Mouse (Mus musculus) retina, postnatal 7 days (tissue): ENCODE measurements around the gene Ascc2.
"Not testable (repeated sequence)": the region's sequence is repeated elsewhere in the genome, so short reads cannot be mapped to it uniquely, and the experiment has no call there.

Experiments
- DNase-seq: peaks from one replicate; pipeline ENCODE4 v3.0.0-alpha.2; 2012; ENCODE audit warnings: low read depth, low spot score

The Ascc2 gene

GRCm38 (mm10) chr11:4684186-4684585 is 46.6 kb downstream of the Ascc2 start:
- no peak for DNase-seq

GRCm38 (mm10) chr11:4685071-4685470 is 47.5 kb downstream of the Ascc2 start:
- DNase-seq = no peak

GRCm38 (mm10) chr11:4685510-4685909 is 48.0 kb downstream of the Ascc2 start:
- no peak for DNase-seq

GRCm38 (mm10) chr11:4687027-4687426 is 49.5 kb downstream of the Ascc2 start:
- no peak for DNase-seq

- DNase-seq = no peak
These were observed 50.3 kb downstream of the Ascc2 start for GRCm38 (mm10) chr11:4687874-4688273.

- no peak for DNase-seq
These were observed 51.3 kb downstream of the Ascc2 start for GRCm38 (mm10) chr11:4688632-4689380.

DNA sequence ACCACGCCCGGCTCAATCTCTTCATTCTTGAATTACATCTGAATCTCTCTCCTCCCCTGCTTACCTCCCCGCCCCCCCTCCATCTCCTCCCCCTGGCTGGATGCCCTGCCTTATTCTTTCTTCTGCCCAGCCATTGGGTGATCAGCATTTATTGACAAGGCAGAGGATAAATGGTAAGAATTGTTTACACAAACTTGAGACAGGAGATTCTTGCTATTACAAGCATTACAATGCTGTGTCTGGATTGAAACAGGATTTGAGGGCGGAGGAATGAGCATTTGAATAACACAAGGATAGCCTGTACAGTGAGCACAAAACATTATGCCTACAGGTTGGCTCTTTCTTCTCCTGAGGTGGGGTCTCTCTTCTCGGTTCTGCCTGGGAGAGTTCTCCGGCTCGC is 52.8 kb downstream of the Ascc2 start:
- DNase-seq = no peak

- no peak for DNase-seq
These were observed 53.7 kb downstream of the Ascc2 start for GRCm38 (mm10) chr11:4691213-4691612.

GRCm38 (mm10) chr11:4692162-4692561 is 54.6 kb downstream of the Ascc2 start:
- no peak for DNase-seq

GRCm38 (mm10) chr11:4697043-4697983 is 59.8 kb downstream of the Ascc2 start:
- DNase-seq = no peak

GRCm38 (mm10) chr11:4700726-4701125 is 63.2 kb downstream of the Ascc2 start:
- no peak for DNase-seq

GRCm38 (mm10) chr11:4703688-4704071 is 66.1 kb downstream of the Ascc2 start:
- no peak for DNase-seq

DNA sequence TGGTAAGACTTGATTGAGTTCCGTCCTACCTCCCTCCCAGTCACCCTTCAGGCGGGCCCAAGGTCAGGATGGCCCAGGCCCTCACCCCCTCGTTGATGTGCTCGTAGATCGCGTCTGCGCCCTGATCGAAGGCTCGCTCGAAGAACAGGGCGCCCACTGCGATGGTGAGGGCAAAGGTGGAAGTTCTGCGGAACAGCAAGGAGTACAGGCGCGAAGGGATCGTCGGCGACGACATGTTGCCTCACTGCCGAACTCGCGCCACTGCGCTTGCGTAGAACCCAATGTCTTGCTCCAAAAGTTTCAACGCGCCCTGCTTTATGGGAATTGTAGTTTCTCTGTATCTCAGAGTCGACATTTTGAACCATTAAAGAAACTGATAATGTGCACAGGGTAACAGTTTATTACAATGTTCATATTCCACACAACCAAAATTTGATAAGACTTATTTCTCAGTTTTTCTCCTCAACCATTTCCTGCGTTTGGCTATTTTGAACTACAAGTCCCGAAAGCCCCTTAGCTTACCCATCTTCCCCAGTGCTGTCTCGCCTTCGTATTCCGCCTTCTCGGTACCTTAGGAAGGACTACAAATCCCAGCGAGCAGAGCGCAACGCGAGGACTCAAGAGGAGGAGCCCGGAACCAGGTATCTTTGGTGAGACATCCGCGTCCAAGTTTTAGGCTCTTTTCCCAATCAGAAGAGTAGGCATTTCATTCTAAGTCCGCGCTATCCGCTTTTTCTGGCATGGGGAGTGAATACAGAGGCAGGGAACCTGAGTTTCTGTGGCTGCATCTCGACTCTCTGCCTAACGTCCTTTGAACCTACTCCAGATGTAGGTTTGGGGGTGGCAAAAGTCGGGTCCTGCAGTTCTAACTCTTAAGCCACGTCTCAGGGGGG is 66.8 kb downstream of the Ascc2 start, which contains the start of the genes Uqcr10 and Zmat5:
Uqcr10 (minus strand) TSS at position 271 of the 893 bp plus-strand sequence.
Zmat5 (plus strand) TSS at position 607 of the 893 bp plus-strand sequence.
- peak; percentile 92 for DNase-seq

- no peak for DNase-seq
These were observed 67.6 kb downstream of the Ascc2 start for GRCm38 (mm10) chr11:4705178-4705577.

DNA sequence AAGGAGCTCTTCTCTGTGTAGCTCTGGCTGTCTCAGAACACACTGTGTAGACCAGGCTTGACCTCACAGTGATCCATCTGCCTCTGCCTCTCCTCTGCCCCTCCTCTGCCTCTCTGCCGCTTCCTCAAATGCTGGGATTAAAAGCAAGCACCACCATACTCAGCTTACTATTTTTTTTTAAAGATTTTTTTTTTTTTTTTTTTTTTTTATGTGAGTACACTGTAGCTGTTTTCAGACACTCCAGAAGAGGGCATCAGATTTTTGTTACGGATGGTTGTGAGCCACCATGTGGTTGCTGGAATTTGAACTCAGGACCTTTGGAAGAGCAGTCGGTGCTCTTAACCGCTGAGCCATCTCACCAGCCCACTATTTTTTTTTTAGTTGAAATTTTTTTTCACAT is 72.6 kb downstream of the Ascc2 start:
- not testable (repeated sequence) for DNase-seq

DNA sequence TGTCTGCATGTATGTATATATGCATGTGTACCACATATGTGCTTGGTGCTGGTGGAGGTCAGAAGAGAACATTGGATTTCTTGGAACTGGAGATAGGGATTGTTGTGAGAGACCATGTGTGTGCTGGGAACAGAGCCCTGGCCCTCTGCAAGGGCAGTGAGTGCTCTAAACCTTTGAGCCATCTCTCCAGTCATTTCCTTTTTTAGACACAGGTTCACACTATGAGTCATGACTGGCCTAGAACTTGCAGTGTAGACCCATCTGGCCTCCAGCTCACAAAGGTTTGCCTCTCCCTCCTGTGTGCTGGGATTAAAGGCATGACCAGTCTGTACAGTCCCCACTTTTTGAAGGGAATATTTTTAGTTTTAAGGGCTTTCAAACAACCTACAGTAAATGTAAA is 75.3 kb downstream of the Ascc2 start:
- DNase-seq = no peak

DNA sequence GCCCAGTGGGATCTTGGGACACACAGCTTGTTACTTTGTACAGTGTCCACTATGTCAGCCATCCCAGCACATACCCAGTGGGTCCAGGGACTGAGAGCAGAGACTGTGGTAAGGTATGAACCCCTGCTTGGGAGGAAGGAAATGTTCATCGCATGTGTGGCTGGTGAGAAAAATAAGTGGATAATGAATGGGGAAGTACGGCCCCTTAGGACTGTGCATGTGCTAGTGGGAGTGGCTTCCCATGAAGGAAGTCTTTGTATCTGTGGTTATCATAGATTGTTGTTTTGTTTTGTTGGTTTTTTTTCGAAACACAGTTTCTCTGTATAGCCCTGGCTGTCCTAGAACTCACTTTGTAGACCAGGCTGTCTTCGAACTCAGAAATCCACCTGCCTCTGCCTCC is 77.2 kb downstream of the Ascc2 start:
- no peak for DNase-seq

DNA sequence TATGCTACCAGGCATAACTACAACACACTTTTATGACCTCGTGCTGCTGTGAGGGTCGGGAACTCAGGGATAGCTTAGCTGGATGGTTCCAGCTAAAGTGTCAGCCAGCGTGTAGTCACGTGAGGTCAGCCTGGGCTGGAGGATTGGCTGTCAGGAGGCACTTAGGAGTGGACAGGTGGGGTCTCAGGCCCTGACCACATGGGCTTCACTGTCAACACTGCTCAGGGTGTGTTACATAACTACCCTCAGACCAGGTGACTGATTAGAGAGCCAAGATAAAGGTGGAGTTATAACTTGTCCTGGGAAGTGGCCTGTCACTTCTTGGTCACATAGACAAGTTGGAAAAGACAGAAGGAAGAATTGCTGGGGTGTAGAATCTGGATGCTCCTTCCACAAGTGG is 78.0 kb downstream of the Ascc2 start:
- DNase-seq = no peak

DNA sequence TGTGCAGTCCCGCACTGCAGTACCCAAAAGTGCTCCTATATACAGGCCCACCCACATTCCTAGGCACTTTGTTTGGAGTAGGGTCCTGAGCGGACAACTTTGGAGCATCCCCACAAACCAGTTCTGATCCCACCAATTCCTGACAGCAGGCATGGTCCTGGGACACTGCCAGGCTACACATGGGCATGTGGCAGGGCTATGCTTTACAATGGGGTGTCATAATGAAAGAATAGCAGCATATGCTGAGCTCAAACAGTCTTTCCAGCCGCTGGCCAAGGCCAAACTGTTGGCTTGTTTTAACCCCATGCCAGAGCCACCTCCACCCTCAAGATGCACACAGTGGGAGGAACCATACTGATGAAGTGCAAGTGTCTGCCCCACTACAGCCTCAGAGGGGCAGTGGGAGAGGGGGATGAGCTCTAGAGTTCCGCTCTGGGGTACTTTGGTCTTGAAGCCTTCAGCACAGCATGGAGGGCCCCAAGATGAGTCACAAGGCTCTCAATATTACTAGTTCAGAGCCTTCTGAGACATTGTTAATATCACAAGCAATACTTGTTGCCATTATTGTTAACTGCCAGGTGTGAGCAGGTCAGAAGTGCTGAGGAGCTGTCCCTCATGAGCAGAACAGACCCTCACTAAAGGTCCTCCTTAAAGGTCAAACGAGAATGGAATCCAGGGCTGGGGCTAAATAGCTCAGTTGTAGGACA is 79.1 kb downstream of the Ascc2 start:
- DNase-seq = no peak

GRCm38 (mm10) chr11:4718548-4718947 is 81.0 kb downstream of the Ascc2 start:
- DNase-seq = no peak

DNA sequence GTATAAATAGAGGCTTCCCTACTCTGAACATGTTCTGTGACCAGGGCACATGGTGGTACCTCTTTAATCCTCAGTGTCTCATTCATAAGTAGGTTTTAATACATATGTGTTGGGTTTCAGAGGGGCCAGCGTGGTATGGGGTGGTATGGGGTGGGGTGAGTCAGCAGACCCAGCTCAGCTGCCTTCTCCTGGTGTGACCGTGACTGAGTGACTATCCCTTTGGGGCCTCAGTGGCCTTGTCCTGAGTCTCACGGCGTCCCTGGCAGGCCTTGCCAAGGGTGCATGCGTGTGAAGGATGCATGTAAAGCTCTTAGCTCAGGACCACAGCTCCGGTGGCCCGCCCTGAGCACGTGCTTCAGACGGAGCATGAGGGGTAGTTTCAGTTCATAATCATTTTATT is 82.4 kb downstream of the Ascc2 start:
- DNase-seq = no peak
